Mouse (Mus musculus) midbrain, embryonic 10.5 days (tissue): ENCODE results near the gene Snrnp70. TPM values are rescaled to one million over a fixed set of nuclear protein-coding genes. Genes with fewer than 3 reads are reported as not detected.
A peak's percentile ranks its signal among the peaks of the same experiment; 100 is the strongest.

Experiments used
- DNase-seq: peaks from one replicate; pipeline ENCODE4 v3.0.0-alpha.2; 2017; ENCODE audit warnings: low spot score
- H3K27ac ChIP-seq: fragments of 300-500 bp; sonication (generic); replicated peaks from 2 replicates; pipeline ENCODE4 v1.5.1; 2016; ENCODE audit warnings: mild to moderate bottlenecking
- H3K27me3 ChIP-seq: fragments of 300-500 bp; sonication (generic); 2 replicates; pipeline ENCODE4 v1.6.1; 2016; ENCODE audit warnings: low read depth, mild to moderate bottlenecking; ENCODE audit not compliant: poor library complexity, severe bottlenecking
- H3K36me3 ChIP-seq: fragments of 300-500 bp; sonication (generic); 2 replicates; pipeline ENCODE4 v1.6.1; 2016; ENCODE audit warnings: mild to moderate bottlenecking, moderate library complexity
- H3K4me1 ChIP-seq: fragments of 300-500 bp; sonication (generic); 2 replicates; pipeline ENCODE4 v1.6.1; 2016
- H3K4me3 ChIP-seq: fragments of 300-500 bp; sonication (generic); 2 replicates; pipeline ENCODE4 v1.5.1; 2016; ENCODE audit warnings: mild to moderate bottlenecking, moderate library complexity
- H3K9me3 ChIP-seq: fragments of 300-500 bp; sonication (generic); replicated peaks from 2 replicates; pipeline ENCODE4 v1.6.1; 2016; ENCODE audit warnings: mild to moderate bottlenecking
- WGBS: fragments of 180-500 bp; shearing (Covaris S2); methylation state at CpG from one replicate; pipeline ENCODE4 v1.1.7; 2016; 5-methylcytosine and 5-hydroxymethylcytosine counted together
- polyA plus RNA-seq: library from polyadenylated mRNA; unstranded; fragments of >200 nt; fragmentation: Nextera tagmentation; extraction: Ambion mirVana; gene quantifications from 2 replicates; pipeline ENCODE4 v1.2.1, GENCODE M21; 2016

The Snrnp70 gene
- polyA plus RNA-seq, 1 experiment from 2014 or later = 254 TPM

DNA sequence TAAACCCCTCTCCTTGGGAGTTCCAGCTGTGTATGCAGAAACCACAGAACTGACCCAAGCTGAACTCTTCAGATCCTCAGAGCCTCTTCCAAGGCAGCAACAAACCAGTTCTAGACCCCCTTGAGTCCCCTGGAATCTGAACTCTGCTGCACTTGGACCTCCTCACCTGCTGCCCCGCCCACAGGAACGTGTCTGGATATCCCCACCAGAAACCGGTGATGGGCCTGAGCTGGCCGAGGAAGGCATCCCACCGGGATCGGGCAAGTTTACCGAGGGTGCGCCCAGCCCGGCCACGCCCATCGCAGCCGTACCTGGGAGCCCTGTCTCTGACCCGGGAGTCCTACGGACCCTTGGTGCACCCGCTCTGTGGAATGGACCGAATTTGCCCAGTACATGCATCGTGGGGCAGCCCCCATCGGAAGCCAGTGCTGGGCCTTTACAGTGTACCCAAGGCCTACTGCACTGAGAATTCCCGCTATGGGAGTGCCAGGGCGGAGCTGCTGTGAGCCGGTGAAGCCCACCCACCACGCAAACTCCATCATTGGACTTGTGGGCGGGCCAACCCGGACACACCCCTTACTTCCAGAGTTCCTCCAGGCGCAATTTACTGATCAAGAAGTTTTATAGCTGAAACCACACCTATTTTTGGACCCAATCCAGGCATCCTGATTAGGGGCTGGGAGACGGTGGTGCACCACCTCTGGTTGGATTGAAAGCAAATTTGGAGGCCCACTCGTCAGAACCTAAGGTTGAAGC is 24.5 kb upstream of the Snrnp70 start:
- Histone ChIP-seq H3K27ac (no peak overlapping the region), H3K4me3 (no peak overlapping the region), H3K27me3 (peaks cover 70% of the 10 kb centered on the region), H3K36me3 (peaks cover 51% of the 10 kb centered on the region), H3K4me1 (peaks cover 27% of the 10 kb centered on the region), H3K9me3 (no peaks in the 10 kb centered on the region)
- DNase-seq = no peak
- WGBS = 15% methylated on average over 27 of the region's 27 CpGs

DNA sequence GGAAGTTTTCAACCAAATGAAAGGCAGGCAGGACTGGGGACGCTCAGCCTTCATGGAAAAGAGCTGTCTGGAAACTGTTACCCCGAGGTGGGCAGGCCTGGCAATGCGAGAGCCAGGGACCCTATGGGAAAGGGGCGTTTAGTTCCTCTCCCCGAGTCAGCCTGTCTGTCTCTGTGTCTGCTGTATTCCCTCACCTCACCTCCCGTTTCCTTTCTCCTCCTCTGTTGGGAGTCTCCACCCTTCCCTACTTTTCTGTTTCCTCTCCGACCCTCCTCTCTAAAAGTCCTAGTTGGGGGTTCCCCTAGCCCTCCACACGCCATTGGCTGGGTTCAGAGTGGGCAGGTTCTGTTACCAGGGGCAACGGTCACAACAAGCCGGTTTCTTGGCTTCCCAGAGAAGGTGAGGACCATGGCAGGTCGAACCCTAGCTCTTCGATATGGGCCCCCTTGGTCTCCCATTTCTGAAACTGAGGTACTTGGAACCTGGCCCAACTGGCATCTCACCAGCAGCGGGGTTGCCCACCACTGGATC is 22.5 kb upstream of the Snrnp70 start:
- peaks cover 44% of the 10 kb centered on the region for H3K4me1 ChIP-seq
- peaks cover 31% of the 10 kb centered on the region for H3K36me3 ChIP-seq
- H3K27me3 ChIP-seq = peaks cover 90% of the 10 kb centered on the region
- H3K9me3 ChIP-seq = no peaks in the 10 kb centered on the region
- no peak overlapping the region for H3K27ac ChIP-seq
- no peak for DNase-seq
- H3K4me3 ChIP-seq = 0 out of 2 replicates have a peak overlapping the region, but pooled peaks have one; percentile 4
- WGBS = 13% methylated on average over 13 of the region's 13 CpGs

- DNase-seq = no peak
- Histone ChIP-seq H3K27ac (no peak overlapping the region), H3K9me3 (no peaks in the 10 kb centered on the region), H3K27me3 (peaks cover 100% of the 10 kb centered on the region), H3K4me3 (peak overlapping the region; percentile 3; the same call in 1 of the 2 replicates), H3K4me1 (peaks cover 42% of the 10 kb centered on the region), H3K36me3 (peaks cover 7% of the 10 kb centered on the region)
- 11% methylated on average over 37 of the region's 37 CpGs for WGBS
Observed at GRCm38 (mm10) chr7:45415636-45416035, 20.1 kb upstream of the Snrnp70 start.

DNA sequence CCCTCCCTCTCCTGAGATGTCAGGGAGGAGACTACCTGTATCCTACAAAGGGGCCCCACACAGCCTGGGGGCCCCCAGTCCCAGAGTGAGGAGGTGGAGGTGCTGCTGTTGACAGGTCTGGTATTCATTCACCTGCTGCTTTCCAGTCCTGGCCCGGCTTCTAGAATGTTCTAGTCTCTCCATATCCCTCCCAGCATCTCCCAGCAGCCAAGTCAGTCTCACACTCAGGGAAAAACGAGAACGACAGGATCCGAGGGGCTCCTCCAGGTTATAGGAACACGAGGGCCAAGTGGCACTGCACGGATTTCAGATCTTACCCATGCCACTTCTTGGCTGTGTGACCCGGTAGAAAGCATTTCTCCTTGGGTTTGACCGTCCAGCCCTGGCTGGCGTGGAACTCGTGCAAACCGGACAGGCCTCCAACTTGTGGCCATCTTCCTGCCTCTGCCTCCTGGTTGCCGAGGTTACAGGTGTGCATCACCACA is 19.2 kb upstream of the Snrnp70 start:
- Histone ChIP-seq H3K36me3 (no peaks in the 10 kb centered on the region), H3K27me3 (peaks cover 100% of the 10 kb centered on the region), H3K4me1 (peaks cover 35% of the 10 kb centered on the region), H3K4me3 (0 out of 2 replicates have a peak overlapping the region, but pooled peaks have one; percentile 3), H3K9me3 (no peaks in the 10 kb centered on the region), H3K27ac (no peak overlapping the region)
- WGBS = 50% methylated on average over 12 of the region's 12 CpGs
- DNase-seq = no peak

DNA sequence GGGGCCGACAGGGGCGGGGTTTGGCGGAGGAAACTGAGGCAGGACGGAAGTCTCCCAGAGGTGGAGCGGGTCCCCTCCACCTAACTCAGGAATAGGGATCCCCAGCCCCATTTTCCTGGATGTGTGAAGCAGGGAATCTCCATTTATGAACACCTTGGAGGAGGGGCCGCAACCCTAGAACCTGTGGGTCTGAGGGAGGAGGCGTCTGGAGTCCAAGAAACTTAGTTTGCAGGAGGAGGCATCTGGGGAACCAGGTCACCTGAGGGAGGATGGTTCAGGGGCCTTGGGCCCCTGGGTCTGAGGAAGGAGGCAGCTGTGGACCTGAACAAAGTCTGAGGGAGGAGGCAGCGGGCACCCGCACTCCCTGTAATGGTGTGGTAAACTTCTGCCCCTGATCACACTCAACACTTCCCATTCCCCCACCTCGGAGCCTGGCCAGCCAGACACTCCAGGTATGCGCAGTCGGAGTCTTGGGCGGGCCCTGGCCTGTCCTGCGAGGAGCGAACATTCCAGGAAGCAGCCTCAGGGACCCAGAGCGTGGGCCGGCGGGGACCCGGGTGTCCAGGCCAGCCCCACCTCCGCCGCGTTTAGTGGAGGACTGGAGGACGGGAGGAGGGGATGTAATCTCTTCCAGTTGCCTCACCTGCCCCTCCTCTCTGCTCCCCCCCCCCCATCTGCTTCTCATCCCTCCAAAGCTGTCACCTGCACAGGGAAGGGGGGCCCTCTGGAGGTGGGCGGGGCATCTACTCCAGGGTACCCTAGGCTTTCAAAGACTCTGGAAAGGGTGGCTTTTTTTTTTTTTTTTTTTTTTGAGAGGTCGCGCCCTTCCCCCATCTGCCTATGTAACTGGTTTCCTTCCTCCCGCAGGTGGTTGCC is 18.6 kb upstream of the Snrnp70 start:
- Histone ChIP-seq H3K27ac (0 out of 2 replicates have a peak overlapping the region, but pooled peaks have one; percentile 63), H3K4me1 (peaks cover 35% of the 10 kb centered on the region), H3K36me3 (no peaks in the 10 kb centered on the region), H3K4me3 (peak overlapping the region; percentile 65), H3K9me3 (no peaks in the 10 kb centered on the region), H3K27me3 (peaks cover 100% of the 10 kb centered on the region)
- WGBS = 1% methylated on average over 27 of the region's 27 CpGs
- no peak for DNase-seq

DNA sequence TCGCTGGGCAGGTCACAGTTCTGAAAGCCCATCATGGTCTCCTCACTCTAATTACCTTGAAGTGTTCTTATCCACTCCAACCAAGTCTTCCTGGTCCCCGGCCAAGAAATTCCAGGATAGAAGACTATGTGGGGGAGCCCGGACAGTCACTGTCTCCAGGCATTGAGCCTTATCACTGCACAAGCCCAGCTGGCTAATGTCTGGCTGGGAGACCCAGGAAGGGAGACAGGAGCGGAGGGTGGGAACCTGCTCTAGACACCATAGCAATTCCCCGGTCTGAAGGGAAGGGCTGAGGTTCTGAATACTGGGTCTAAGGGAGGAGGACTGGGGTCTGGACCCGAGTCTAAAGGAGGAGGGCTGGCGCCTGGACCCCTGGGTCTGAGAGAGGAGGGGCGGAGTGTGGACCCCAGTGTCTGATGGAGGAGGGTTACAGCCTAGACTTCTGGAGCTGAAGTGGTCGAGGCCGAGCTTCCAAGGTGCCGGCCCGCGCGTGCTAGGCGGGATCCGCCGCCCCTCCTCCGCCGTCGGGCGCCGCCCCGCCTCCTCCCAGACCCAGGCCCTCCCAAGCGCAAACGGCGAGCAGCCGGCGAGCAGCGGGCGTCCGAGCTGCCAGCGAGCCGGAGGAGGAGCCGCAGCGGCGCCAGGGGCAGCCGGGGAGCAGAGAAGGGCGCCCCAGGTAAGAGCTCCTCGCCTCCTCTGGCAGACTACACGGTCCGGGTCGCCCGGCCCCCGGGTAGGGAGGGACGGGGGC is 17.7 kb upstream of the Snrnp70 start, which contains the start of gene Ntf5:
Gene Ntf5 (plus strand): TSS at position 583 of the 751 bp plus-strand sequence.
- peak; percentile 56 for DNase-seq
- Histone ChIP-seq H3K27ac (peak within 1 kb of the TSS; percentile 63; the same call in 1 of the 2 replicates), H3K9me3 (no peaks in the 10 kb centered on the region), H3K4me3 (peak within 1 kb of the TSS; percentile 65), H3K27me3 (peaks cover 100% of the 10 kb centered on the region), H3K4me1 (peaks cover 34% of the 10 kb centered on the region), H3K36me3 (no peaks in the 10 kb centered on the region)
- WGBS = 3% methylated on average over 45 of the region's 45 CpGs

- 85% methylated on average over 2 of the region's 2 CpGs for WGBS
- no peaks in the 10 kb centered on the region for H3K9me3 ChIP-seq
- no peak overlapping the region for H3K27ac ChIP-seq
- H3K36me3 ChIP-seq = no peaks in the 10 kb centered on the region
- no peak overlapping the region for H3K4me3 ChIP-seq
- peaks cover 25% of the 10 kb centered on the region for H3K4me1 ChIP-seq
- DNase-seq = no peak
- H3K27me3 ChIP-seq = peaks cover 100% of the 10 kb centered on the region
Observed at GRCm38 (mm10) chr7:45412421-45412820, 16.9 kb upstream of the Snrnp70 start.

DNA sequence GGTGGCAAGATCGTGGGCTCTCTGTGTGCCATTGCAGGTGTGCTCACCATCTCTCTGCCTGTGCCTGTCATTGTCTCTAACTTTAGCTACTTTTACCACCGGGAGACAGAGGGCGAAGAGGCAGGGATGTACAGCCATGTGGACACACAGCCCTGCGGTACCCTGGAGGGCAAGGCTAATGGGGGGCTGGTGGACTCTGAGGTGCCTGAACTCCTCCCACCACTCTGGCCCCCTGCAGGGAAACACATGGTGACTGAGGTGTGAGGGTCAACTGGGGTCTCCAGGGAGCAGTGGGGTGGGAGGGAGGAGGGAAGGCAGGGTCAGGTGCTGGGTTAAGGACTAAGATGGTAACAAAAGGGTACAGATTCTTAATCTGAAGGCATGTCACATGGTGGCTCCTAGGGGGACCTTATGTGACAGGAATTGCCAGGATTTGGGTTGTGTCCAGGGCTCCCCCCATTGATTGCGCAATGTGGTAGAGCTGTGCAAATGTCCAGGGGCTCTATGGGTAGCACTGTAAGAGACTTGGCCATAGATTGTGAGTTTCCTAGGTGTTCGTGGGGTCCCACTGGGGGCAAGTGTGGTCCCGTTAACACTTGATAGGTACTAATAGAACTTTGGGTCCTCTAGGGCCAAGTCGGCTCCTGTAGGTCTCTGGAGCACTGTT is 14.1 kb upstream of the Snrnp70 start:
- WGBS = 92% methylated on average over 8 of the region's 8 CpGs
- no peak for DNase-seq
- no peak overlapping the region for H3K4me3 ChIP-seq

GRCm38 (mm10) chr7:45408949-45409348 is 13.4 kb upstream of the Snrnp70 start:
- Histone ChIP-seq H3K27me3 (peaks cover 92% of the 10 kb centered on the region), H3K27ac (no peak overlapping the region), H3K9me3 (no peaks in the 10 kb centered on the region), H3K4me1 (peaks cover 26% of the 10 kb centered on the region), H3K36me3 (no peaks in the 10 kb centered on the region), H3K4me3 (no peak overlapping the region)
- no peak for DNase-seq
- whole genome bisulfite sequencing = 90% methylated on average over 17 of the region's 17 CpGs

More for the DNA sequence above, 14.1 kb upstream of the Snrnp70 start:
- H3K36me3 ChIP-seq = no peaks in the 10 kb centered on the region
- peaks cover 99% of the 10 kb centered on the region for H3K27me3 ChIP-seq
- H3K9me3 ChIP-seq = no peaks in the 10 kb centered on the region
- no peak overlapping the region for H3K27ac ChIP-seq
- peaks cover 33% of the 10 kb centered on the region for H3K4me1 ChIP-seq

DNA sequence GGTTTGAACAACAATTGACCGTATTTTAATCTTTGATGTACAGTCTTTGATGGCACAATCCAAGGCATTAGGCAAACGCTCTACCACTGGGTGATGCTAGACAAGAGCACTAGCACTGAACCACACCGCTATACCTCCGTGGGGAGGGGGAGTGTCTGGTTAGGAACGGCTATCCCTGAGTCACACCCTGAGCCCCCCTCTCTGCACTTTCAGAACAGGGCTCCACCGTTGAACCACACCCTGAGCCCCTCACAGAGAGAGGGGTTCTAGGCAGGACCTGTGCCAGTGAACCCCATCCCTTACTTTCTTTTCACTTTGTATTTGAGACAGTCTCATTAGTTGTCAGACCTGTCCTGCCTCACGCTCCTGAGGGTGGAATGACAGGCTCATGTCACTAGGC is 12.8 kb upstream of the Snrnp70 start:
- Histone ChIP-seq H3K4me1 (peaks cover 20% of the 10 kb centered on the region), H3K27me3 (peaks cover 86% of the 10 kb centered on the region), H3K27ac (no peak overlapping the region), H3K4me3 (no peak overlapping the region), H3K9me3 (no peaks in the 10 kb centered on the region), H3K36me3 (no peaks in the 10 kb centered on the region)
- WGBS = 75% methylated on average over 7 of the region's 7 CpGs
- no peak for DNase-seq

DNA sequence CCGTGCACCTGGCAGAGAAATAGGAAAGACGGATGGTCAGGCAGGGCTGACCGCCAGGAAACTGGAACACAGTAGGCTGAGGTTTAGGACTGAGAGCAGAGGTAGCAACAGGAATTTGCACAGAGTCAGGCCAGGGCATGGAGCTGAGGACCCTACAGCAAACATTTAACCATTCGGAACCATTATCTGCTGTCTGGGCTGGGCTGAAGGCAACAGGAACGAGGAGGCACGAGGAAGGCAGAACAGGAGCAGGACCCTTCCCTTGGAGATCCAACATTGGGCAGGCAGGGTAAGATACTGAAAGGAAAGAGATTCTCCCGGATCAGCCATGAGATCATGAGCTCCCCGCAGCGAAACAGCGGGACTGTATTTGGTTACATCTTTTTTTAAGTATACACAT is 12.3 kb upstream of the Snrnp70 start:
- WGBS = 80% methylated on average over 10 of the region's 10 CpGs

More for the DNA sequence above, 12.3 kb upstream of the Snrnp70 start:
- Histone ChIP-seq H3K4me3 (no peak overlapping the region), H3K27ac (no peak overlapping the region), H3K4me1 (peaks cover 16% of the 10 kb centered on the region), H3K9me3 (no peaks in the 10 kb centered on the region), H3K36me3 (no peaks in the 10 kb centered on the region), H3K27me3 (peaks cover 81% of the 10 kb centered on the region)
- DNase-seq = no peak
